Mouse (Mus musculus) embryonic facial prominence, embryonic 14.5 days (tissue): Measurements from ENCODE around the gene Atp13a3. TPM values are rescaled to one million over a fixed set of nuclear protein-coding genes. Genes with fewer than 3 reads are reported as not detected.
"Not testable (repeated sequence)": the region's sequence is repeated elsewhere in the genome, so short reads cannot be mapped to it uniquely, and the experiment has no call there.

Source experiments
- ATAC-seq: fragments of 200-750 bp; cut with Nextera tagmentation; 2 replicates; pipeline ENCODE4 v1.8.0; 2017; ENCODE audit warnings: low read depth, moderate number of reproducible peaks, moderate TSS enrichment
- DNase-seq: peaks from one replicate; pipeline ENCODE4 v3.0.0-alpha.2; 2015; ENCODE audit warnings: low spot score
- H3K27ac ChIP-seq: fragments of 300-500 bp; sonication (generic); replicated peaks from 2 replicates; pipeline ENCODE4 v1.5.1; 2014; ENCODE audit warnings: low read depth, mild to moderate bottlenecking, low read length, moderate library complexity
- H3K27me3 ChIP-seq: fragments of 300-500 bp; sonication (generic); replicated peaks from 2 replicates; pipeline ENCODE4 v1.6.1; 2014; ENCODE audit warnings: low read length; ENCODE audit not compliant: control insufficient read depth, insufficient read depth
- H3K36me3 ChIP-seq: fragments of 300-500 bp; sonication (generic); 2 replicates; pipeline ENCODE4 v1.6.1; 2014; ENCODE audit warnings: low read length, mixed read lengths; ENCODE audit not compliant: control insufficient read depth, insufficient read depth
- H3K4me1 ChIP-seq: fragments of 300-500 bp; sonication (generic); 2 replicates; pipeline ENCODE4 v1.6.1; 2014; ENCODE audit warnings: antibody characterized with exemption, low read length; ENCODE audit not compliant: control insufficient read depth, insufficient read depth
- H3K4me2 ChIP-seq: fragments of 300-500 bp; sonication (generic); 2 replicates; pipeline ENCODE4 v1.6.1; 2014; ENCODE audit warnings: low read depth, mild to moderate bottlenecking, low read length, moderate library complexity, mixed read lengths
- H3K4me3 ChIP-seq: fragments of 300-500 bp; sonication (generic); 2 replicates; pipeline ENCODE4 v1.5.1; 2014; ENCODE audit warnings: low read depth, mild to moderate bottlenecking, low read length
- H3K9ac ChIP-seq: fragments of 300-500 bp; sonication (generic); 2 replicates; pipeline ENCODE4 v1.6.1; 2014; ENCODE audit warnings: low read depth, mild to moderate bottlenecking, low read length, moderate library complexity, mixed read lengths
- H3K9me3 ChIP-seq: fragments of 300-500 bp; sonication (generic); 2 replicates; pipeline ENCODE4 v1.6.1; 2016; ENCODE audit warnings: low read length; ENCODE audit not compliant: control insufficient read depth
- WGBS: fragments of 180-500 bp; shearing (Covaris S2); extraction: QIAGEN DNeasy Blood & Tissue Kit; methylation state at CpG from one replicate; pipeline ENCODE4 v1.1.7; 2014; 5-methylcytosine and 5-hydroxymethylcytosine counted together
- polyA plus RNA-seq: library from polyadenylated mRNA; unstranded; fragments of >200 nt; fragmentation: Nextera tagmentation; extraction: Ambion mirVana; gene quantifications from 2 replicates; pipeline ENCODE4 v1.2.1, GENCODE M21; 2014

The Atp13a3 gene
- polyA plus RNA-seq, 1 experiment from 2014 or later: 20.0 TPM

- H3K9me3 ChIP-seq: no peaks in the 10 kb centered on the region
- no peak overlapping the region for H3K9ac ChIP-seq
- H3K36me3 ChIP-seq: peaks cover 7% of the 10 kb centered on the region; the same call in 1 of the 2 replicates
- DNase-seq (no peak), ATAC-seq (no peak)
- 85% methylated on average over 3 of the region's 3 CpGs for WGBS
- no peak overlapping the region for H3K4me2 ChIP-seq
- H3K27ac ChIP-seq: no peak overlapping the region
- H3K4me1 ChIP-seq: no peaks in the 10 kb centered on the region
- H3K27me3 ChIP-seq: no peaks in the 10 kb centered on the region
- H3K4me3 ChIP-seq: no peak overlapping the region
Observed at GRCm38 (mm10) chr16:30362528-30362927, 43.2 kb downstream of the Atp13a3 start.

DNA sequence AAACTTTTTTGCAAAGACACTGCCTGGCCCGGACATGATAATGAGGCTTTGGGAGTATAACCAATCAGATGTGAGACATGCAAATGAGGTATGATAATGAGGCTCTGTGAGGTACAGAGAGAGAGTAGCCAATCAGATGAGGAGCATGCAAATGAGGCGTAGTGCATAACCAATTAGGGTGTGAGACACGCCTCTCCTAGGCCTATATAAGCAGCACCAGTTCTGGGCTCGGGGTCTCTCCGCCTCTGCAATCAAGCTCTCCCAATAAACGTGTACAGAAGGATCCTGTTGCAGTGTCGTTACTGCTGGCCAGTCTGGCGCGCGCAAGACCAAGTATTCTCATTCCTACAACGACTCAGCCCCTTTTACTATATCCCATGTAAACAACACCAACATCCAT, 52.3 kb downstream of the Atp13a3 start:
- not testable (repeated sequence) for H3K4me2 ChIP-seq, H3K4me1 ChIP-seq, H3K27ac ChIP-seq, ATAC-seq, H3K9me3 ChIP-seq, H3K27me3 ChIP-seq, H3K9ac ChIP-seq, DNase-seq, H3K4me3 ChIP-seq
- peaks cover 43% of the 10 kb centered on the region for H3K36me3 ChIP-seq
- 96% methylated on average over 11 of the region's 11 CpGs for WGBS

GRCm38 (mm10) chr16:30314236-30314635, 91.5 kb downstream of the Atp13a3 start:
- Histone ChIP-seq H3K27ac (no peak overlapping the region), H3K4me1 (peaks cover 8% of the 10 kb centered on the region; the same call in 1 of the 2 replicates), H3K27me3 (peaks cover 18% of the 10 kb centered on the region), H3K9ac (no peak overlapping the region), H3K9me3 (no peaks in the 10 kb centered on the region), H3K36me3 (0 out of 2 replicates have a peak, but pooled peaks cover 8% of the 10 kb centered on the region), H3K4me2 (no peak overlapping the region), H3K4me3 (no peak overlapping the region)
- ATAC-seq (no peak), DNase-seq (peak; percentile 65)

DNA sequence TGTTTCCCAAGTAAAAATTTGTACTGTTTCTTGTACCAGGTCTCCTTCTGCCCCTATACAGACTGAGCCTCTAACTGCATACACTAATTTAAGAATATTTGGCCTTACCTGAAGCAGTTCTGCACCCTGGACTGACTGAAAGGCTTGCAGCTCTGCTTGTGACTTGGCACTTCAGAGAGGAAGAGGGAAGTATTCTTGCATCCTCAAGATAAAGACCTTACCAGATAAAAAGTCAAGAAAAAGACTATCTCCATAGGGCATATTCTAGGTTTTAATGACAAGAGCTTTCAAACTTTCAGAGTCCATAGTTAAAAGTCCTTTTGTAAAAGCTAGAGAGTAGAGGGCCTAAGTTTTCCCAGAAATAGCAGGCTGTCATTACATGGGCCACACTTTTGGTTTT, 95.1 kb downstream of the Atp13a3 start, which contains the start of gene Gp5:
Gene Gp5, minus strand, starts transcription at position 133 of the 400 bp plus-strand sequence.
- peak within 1 kb of the TSS; percentile 64 for H3K4me3 ChIP-seq
- DNase-seq (no peak), ATAC-seq (no peak)
- peaks cover 10% of the 10 kb centered on the region; the same call in 1 of the 2 replicates for H3K4me1 ChIP-seq
- peaks cover 52% of the 10 kb centered on the region for H3K27me3 ChIP-seq
- H3K9me3 ChIP-seq: no peaks in the 10 kb centered on the region
- peak within 1 kb of the TSS; percentile 99 for H3K4me2 ChIP-seq
- H3K27ac ChIP-seq: no peak within 1 kb of the TSS
- peak within 1 kb of the TSS; percentile 58; the same call in 1 of the 2 replicates for H3K9ac ChIP-seq
- H3K36me3 ChIP-seq: 0 out of 2 replicates have a peak, but pooled peaks cover 3% of the 10 kb centered on the region

- no peak for DNase-seq
- WGBS: 52% methylated on average over 8 of the region's 8 CpGs
- peaks cover 10% of the 10 kb centered on the region; the same call in 1 of the 2 replicates for H3K4me1 ChIP-seq
- H3K4me2 ChIP-seq: peak overlapping the region; percentile 99; the same call in 1 of the 2 replicates
- no peaks in the 10 kb centered on the region for H3K36me3 ChIP-seq
- peak overlapping the region; percentile 64; the same call in 1 of the 2 replicates for H3K4me3 ChIP-seq
- no peak for ATAC-seq
- peaks cover 55% of the 10 kb centered on the region for H3K27me3 ChIP-seq
- no peak overlapping the region for H3K9ac ChIP-seq
- H3K27ac ChIP-seq: no peak overlapping the region
- H3K9me3 ChIP-seq: no peaks in the 10 kb centered on the region
Observed at GRCm38 (mm10) chr16:30310171-30310515, 95.6 kb downstream of the Atp13a3 start.

DNA sequence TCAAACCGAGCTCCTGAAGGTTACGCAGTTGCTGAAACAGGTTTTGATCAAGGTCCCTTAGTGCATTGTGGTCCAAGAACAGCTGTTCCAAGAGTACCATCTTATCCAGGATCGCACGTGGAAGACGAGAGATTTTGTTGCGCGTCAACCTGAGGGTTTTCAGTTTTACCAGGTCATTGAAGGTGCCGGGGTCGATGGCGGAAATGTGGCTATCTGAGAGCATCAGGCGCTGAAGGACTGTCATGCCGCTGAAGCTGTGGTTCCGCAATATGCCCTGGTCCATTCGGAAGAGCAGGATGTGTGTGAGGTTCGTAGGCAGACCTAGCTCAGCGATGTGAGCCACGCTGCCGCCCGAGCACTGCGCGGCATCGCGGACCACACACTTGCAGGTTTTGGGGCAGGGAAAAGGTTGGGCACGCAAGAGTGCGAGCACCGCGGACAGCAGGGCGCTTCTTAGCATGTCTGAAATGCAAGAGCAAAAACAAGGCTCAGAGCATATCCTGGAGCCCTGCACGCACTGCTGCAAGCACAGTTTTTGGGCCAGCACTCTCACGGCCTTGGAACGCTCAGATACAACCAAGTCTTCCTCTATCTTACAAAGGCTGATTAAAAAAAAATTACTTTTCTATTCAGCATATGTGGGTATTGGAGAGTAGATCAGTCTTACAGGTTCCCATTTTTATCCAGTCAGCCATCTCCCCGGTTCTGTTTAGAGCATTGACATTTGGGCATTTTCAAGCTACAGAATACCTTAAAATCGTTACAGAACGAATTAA, 96.2 kb downstream of the Atp13a3 start:
- H3K27me3 ChIP-seq: peaks cover 55% of the 10 kb centered on the region
- peak overlapping the region; percentile 64 for H3K4me3 ChIP-seq
- peak overlapping the region; percentile 99 for H3K4me2 ChIP-seq
- no peaks in the 10 kb centered on the region for H3K9me3 ChIP-seq
- WGBS: 4% methylated on average over 34 of the region's 34 CpGs
- peaks cover 10% of the 10 kb centered on the region; the same call in 1 of the 2 replicates for H3K4me1 ChIP-seq
- DNase-seq: no peak
- no peaks in the 10 kb centered on the region for H3K36me3 ChIP-seq
- no peak for ATAC-seq
- H3K9ac ChIP-seq: peak overlapping the region; percentile 58
- no peak overlapping the region for H3K27ac ChIP-seq

- no peaks in the 10 kb centered on the region for H3K36me3 ChIP-seq
- peak overlapping the region; percentile 99 for H3K4me2 ChIP-seq
- peak overlapping the region; percentile 64 for H3K4me3 ChIP-seq
- under 1% methylated on average over 44 of the region's 72 CpGs for WGBS
- no peak overlapping the region for H3K27ac ChIP-seq
- no peaks in the 10 kb centered on the region for H3K9me3 ChIP-seq
- H3K4me1 ChIP-seq: peaks cover 10% of the 10 kb centered on the region; the same call in 1 of the 2 replicates
- peaks cover 55% of the 10 kb centered on the region for H3K27me3 ChIP-seq
- ATAC-seq: peak; percentile 81
- DNase-seq: peak; percentile 74
- H3K9ac ChIP-seq: peak overlapping the region; percentile 58
Observed at GRCm38 (mm10) chr16:30308616-30309394, 97.0 kb downstream of the Atp13a3 start.

DNA sequence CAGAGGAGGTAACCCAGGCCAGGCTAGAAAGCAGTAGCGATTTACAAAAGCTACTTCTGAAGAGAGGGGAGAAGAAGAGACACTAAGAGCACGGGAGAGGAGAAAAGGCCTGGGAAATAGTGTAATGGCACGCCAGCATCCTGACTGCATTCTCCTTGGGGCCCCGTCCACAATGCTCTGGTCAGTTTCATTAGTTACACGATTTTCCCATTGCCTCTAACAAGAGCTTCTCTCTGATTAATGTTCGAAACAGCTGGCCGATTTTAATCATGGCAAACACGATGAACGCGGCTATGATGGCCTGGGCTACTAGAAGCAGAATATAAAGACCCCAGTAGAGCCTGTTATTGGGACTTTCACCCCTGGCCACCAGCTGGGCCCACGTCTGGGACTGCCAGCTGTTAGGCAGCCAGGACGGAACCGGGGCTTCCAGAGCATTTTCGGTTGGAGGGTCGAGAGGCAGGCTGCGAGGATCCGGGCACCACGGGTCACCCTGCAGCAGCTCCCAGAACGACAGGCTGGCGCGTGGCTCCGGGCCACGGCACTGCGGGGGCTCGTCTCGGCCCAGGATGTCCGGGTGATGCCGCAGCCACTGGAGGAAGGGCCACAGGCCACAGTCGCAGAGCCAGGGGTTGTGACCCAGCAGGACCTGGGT, 97.7 kb downstream of the Atp13a3 start:
- peak overlapping the region; percentile 64 for H3K4me3 ChIP-seq
- H3K27me3 ChIP-seq: peaks cover 55% of the 10 kb centered on the region
- ATAC-seq: no peak
- DNase-seq: no peak
- peaks cover 10% of the 10 kb centered on the region; the same call in 1 of the 2 replicates for H3K4me1 ChIP-seq
- H3K4me2 ChIP-seq: peak overlapping the region; percentile 99
- no peak overlapping the region for H3K27ac ChIP-seq
- H3K9ac ChIP-seq: peak overlapping the region; percentile 58
- H3K36me3 ChIP-seq: no peaks in the 10 kb centered on the region
- no peaks in the 10 kb centered on the region for H3K9me3 ChIP-seq
- 19% methylated on average over 22 of the region's 29 CpGs for WGBS
